Mouse (Mus musculus) ES-CJ7 (cell line): ENCODE data around the gene Slc30a9.

Experiments used
- DNase-seq: peaks from one replicate; pipeline ENCODE4 v3.0.0; 2011; ENCODE audit warnings: low read depth, low spot score

Gene Slc30a9

GRCm38 (mm10) chr5:67312522-67312851, 5.7 kb downstream of the Slc30a9 start:
- DNase-seq, result no peak

- no peak for DNase-seq
These were observed 15.0 kb downstream of the Slc30a9 start for GRCm38 (mm10) chr5:67321656-67322268.

- DNase-seq, result no peak
These were observed 17.3 kb downstream of the Slc30a9 start for GRCm38 (mm10) chr5:67324032-67324431.

GRCm38 (mm10) chr5:67340811-67341210, 34.1 kb downstream of the Slc30a9 start:
- peak; percentile 60 for DNase-seq

- peak; percentile 47 for DNase-seq
These were observed 40.3 kb downstream of the Slc30a9 start for GRCm38 (mm10) chr5:67347060-67347459.

- no peak for DNase-seq
These were observed 42.2 kb downstream of the Slc30a9 start for GRCm38 (mm10) chr5:67348949-67349348.

- peak; percentile 34 for DNase-seq
These were observed 55.6 kb downstream of the Slc30a9 start for GRCm38 (mm10) chr5:67362316-67362715.

GRCm38 (mm10) chr5:67362931-67363330, 56.2 kb downstream of the Slc30a9 start:
- no peak for DNase-seq

- no peak for DNase-seq
These were observed 70.4 kb downstream of the Slc30a9 start for GRCm38 (mm10) chr5:67377044-67377621.

- no peak for DNase-seq
These were observed 74.9 kb downstream of the Slc30a9 start for GRCm38 (mm10) chr5:67381690-67382089.

- DNase-seq, result no peak
These were observed 75.8 kb downstream of the Slc30a9 start for GRCm38 (mm10) chr5:67382556-67382955.

- no peak for DNase-seq
These were observed 87.2 kb downstream of the Slc30a9 start for GRCm38 (mm10) chr5:67393951-67394350.

GRCm38 (mm10) chr5:67395211-67395851, 88.6 kb downstream of the Slc30a9 start:
- no peak for DNase-seq

- no peak for DNase-seq
These were observed 90.4 kb downstream of the Slc30a9 start for GRCm38 (mm10) chr5:67397186-67397585.

- no peak for DNase-seq
These were observed 93.3 kb downstream of the Slc30a9 start for GRCm38 (mm10) chr5:67399876-67400607.

GRCm38 (mm10) chr5:67400608-67401480, 94.1 kb downstream of the Slc30a9 start:
- no peak for DNase-seq

GRCm38 (mm10) chr5:67401612-67402011, 94.9 kb downstream of the Slc30a9 start:
- DNase-seq, result no peak

- no peak for DNase-seq
These were observed 97.6 kb downstream of the Slc30a9 start for GRCm38 (mm10) chr5:67404380-67404779.

- no peak for DNase-seq
These were observed 98.2 kb downstream of the Slc30a9 start for GRCm38 (mm10) chr5:67404919-67405318.
